Comparison of ENCODE assay signal across 15 mouse cellular contexts in genomic region chr6:143482272-143482671, GRCm38 (mm10).
DNase-seq lines count a peak whose midpoint lies in the region; ATAC-seq and TF ChIP-seq lines count a peak whose summit lies in the region.
"Had no signal": no experiment of that assay in that cellular context is flagged by ENCODE, and none has a peak within 500 bp of the region (broad histone marks: within the 10 kb centered on the region; RNA-seq: fewer than 3 reads in every experiment).

No protein-coding gene starts in this region.

- H3K79me2 ChIP-seq in liver, adult 2 months (ENCODE audit: control insufficient read depth, insufficient read depth, low read length), result no peaks in the 10 kb centered on the region

- no peak overlapping the region for H3K27ac ChIP-seq in forebrain, postnatal 0 days (ENCODE audit: low read depth, low read length)
- no peak overlapping the region for H3K27ac ChIP-seq in forebrain, embryonic 10.5 days
- H3K27ac ChIP-seq in liver, adult 2 months (replicated peaks; ENCODE audit: insufficient read depth, low read depth, low read length), result no peak overlapping the region
- no peak overlapping the region for H3K27ac ChIP-seq in liver, embryonic 12.5 days
- no peak overlapping the region for H3K27ac ChIP-seq in small intestine, adult 2 months (ENCODE audit: insufficient read depth, low read depth, low read length)
- H3K27ac ChIP-seq: limb, embryonic 10.5 days; midbrain, embryonic 10.5 days had no signal

- ATAC-seq in forebrain, postnatal 0 days, result no peak
- ATAC-seq in liver, embryonic 12.5 days, result no peak

- no peaks in the 10 kb centered on the region for H3K27me3 ChIP-seq in forebrain, postnatal 0 days (ENCODE audit: insufficient read depth, low read length)
- H3K27me3 ChIP-seq in forebrain, embryonic 10.5 days (ENCODE audit: poor library complexity, severe bottlenecking), result no peaks in the 10 kb centered on the region
- no peaks in the 10 kb centered on the region for H3K27me3 ChIP-seq in liver, adult 2 months (ENCODE audit: control insufficient read depth, insufficient read depth, low read length)
- no peaks in the 10 kb centered on the region for H3K27me3 ChIP-seq in liver, embryonic 12.5 days (replicated peaks)
- no peaks in the 10 kb centered on the region for H3K27me3 ChIP-seq in small intestine, adult 2 months (ENCODE audit: control insufficient read depth, insufficient read depth, low read length)

- DNase-seq in forebrain, postnatal 0 days, result no peak
- no peak for DNase-seq in forebrain, embryonic 10.5 days (ENCODE audit: extremely low spot score, low spot score)
- DNase-seq in liver, adult 2 months (ENCODE audit: extremely low read depth, low read depth, low spot score), result no peak
- DNase-seq in thymus, postnatal 25 days, result peak; percentile 11
- no peak for DNase-seq in thymus, postnatal 10 days (ENCODE audit: low spot score in 2 of 2)
- DNase-seq in T-cell, adult 2 months (ENCODE audit: low spot score), result no peak
- DNase-seq: adrenal gland, adult 2 months; cerebellum, postnatal 25 days; heart, adult 18-20 months; heart, postnatal 10 days; kidney, postnatal 10 days had no signal

- no peak for TF ChIP-seq POLR2A in liver, adult 2 months (IDR thresholded peaks at IDR 0.05; ENCODE audit: extremely low read depth, insufficient read depth, low read length)
- TF ChIP-seq POLR2A in small intestine, adult 2 months (IDR thresholded peaks at IDR 0.05; ENCODE audit: low read depth, low read length), result no peak

- WGBS in forebrain, postnatal 0 days, result 85% methylated on average over 4 of the region's 4 CpGs
- WGBS in forebrain, embryonic 10.5 days, result 83% methylated on average over 4 of the region's 4 CpGs
- WGBS in liver, adult 2 months, result 93% methylated on average over 4 of the region's 4 CpGs
- WGBS in liver, embryonic 12.5 days (ENCODE audit: insufficient replicate concordance), result 65% methylated on average over 4 of the region's 4 CpGs
- 83% methylated on average over 4 of the region's 4 CpGs for WGBS in small intestine, adult 2 months

- H3K9me3 ChIP-seq in forebrain, postnatal 0 days (ENCODE audit: low read length), result no peaks in the 10 kb centered on the region
- H3K9me3 ChIP-seq in forebrain, embryonic 10.5 days, result 0 out of 2 replicates have a peak, but pooled peaks cover 3% of the 10 kb centered on the region
- H3K9me3 ChIP-seq in liver, embryonic 12.5 days (replicated peaks), result peaks cover 12% of the 10 kb centered on the region
- H3K9me3 ChIP-seq: limb, embryonic 10.5 days; midbrain, embryonic 10.5 days had no signal

- H3K4me3 ChIP-seq in forebrain, postnatal 0 days (ENCODE audit: low read depth, low read length), result no peak overlapping the region
- no peak overlapping the region for H3K4me3 ChIP-seq in forebrain, embryonic 10.5 days
- no peak overlapping the region for H3K4me3 ChIP-seq in liver, adult 2 months (ENCODE audit: insufficient read depth, low read depth, low read length)
- H3K4me3 ChIP-seq in liver, embryonic 12.5 days, result no peak overlapping the region
- no peak overlapping the region for H3K4me3 ChIP-seq in small intestine, adult 2 months (ENCODE audit: low read depth, low read length)
- H3K4me3 ChIP-seq: limb, embryonic 10.5 days; midbrain, embryonic 10.5 days had no signal

- H3K9ac ChIP-seq in forebrain, postnatal 0 days, result no peak overlapping the region
- no peak overlapping the region for H3K9ac ChIP-seq in liver, adult 2 months (ENCODE audit: low read depth, low read length)
- no peak overlapping the region for H3K9ac ChIP-seq in liver, embryonic 12.5 days

- peak; percentile 29 for TF ChIP-seq CTCF in forebrain, postnatal 0 days (IDR thresholded peaks at IDR 0.05; ENCODE audit: low read depth)
- TF ChIP-seq CTCF in liver, adult 2 months (IDR thresholded peaks at IDR 0.05; ENCODE audit: low read depth, low read length), result peak; percentile 76
- TF ChIP-seq CTCF in small intestine, adult 2 months (IDR thresholded peaks at IDR 0.05; ENCODE audit: extremely low read depth, insufficient read length, insufficient replicate concordance, low read depth, low read length), result peak; percentile 41; the same call in 1 of the 2 replicates

- H3K4me1 ChIP-seq in forebrain, postnatal 0 days (ENCODE audit: insufficient read depth), result no peaks in the 10 kb centered on the region
- no peaks in the 10 kb centered on the region for H3K4me1 ChIP-seq in forebrain, embryonic 10.5 days
- H3K4me1 ChIP-seq in liver, adult 2 months (ENCODE audit: control insufficient read depth, insufficient read depth, low read length), result peaks cover 27% of the 10 kb centered on the region
- no peaks in the 10 kb centered on the region for H3K4me1 ChIP-seq in liver, embryonic 12.5 days
- no peaks in the 10 kb centered on the region for H3K4me1 ChIP-seq in small intestine, adult 2 months (ENCODE audit: control insufficient read depth, insufficient read depth, insufficient read length, low read length)
- H3K4me1 ChIP-seq: midbrain, embryonic 10.5 days had no signal

- no peak overlapping the region for H3K4me2 ChIP-seq in forebrain, postnatal 0 days (ENCODE audit: low read depth)
- no peak overlapping the region for H3K4me2 ChIP-seq in liver, embryonic 12.5 days

- H3K36me3 ChIP-seq in forebrain, postnatal 0 days (ENCODE audit: insufficient read depth), result no peaks in the 10 kb centered on the region
- H3K36me3 ChIP-seq in forebrain, embryonic 10.5 days (replicated peaks), result no peaks in the 10 kb centered on the region
- no peaks in the 10 kb centered on the region for H3K36me3 ChIP-seq in liver, adult 2 months (ENCODE audit: control insufficient read depth, insufficient read depth, low read length)
- H3K36me3 ChIP-seq in liver, embryonic 12.5 days, result no peaks in the 10 kb centered on the region
- H3K36me3 ChIP-seq in small intestine, adult 2 months (ENCODE audit: control insufficient read depth, insufficient read depth, low read length), result no peaks in the 10 kb centered on the region
- H3K36me3 ChIP-seq: limb, embryonic 10.5 days; midbrain, embryonic 10.5 days had no signal
